Mouse (Mus musculus): Measurements from ENCODE around the gene Slc25a39.

DNA sequence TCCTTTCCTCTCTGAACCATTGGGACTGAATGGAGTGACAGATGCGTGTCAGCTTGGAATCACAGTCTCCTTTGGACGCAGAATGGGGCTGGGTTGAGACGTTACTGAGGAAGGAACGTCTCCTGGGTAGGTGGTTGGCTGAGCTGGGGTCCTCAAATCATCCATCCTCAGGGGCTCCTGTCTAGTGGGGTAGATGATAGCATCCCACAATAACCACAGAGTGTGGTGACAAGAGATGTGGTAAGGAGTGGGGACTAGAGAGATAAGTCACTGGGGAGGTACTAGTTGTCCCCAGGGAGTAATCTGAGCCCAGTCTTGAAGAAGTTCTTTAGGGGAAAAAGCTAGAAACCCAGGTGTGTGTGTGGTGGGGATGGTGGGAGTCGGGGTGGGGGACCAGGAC, 39.4 kb downstream of the Slc25a39 start:
- TF ChIP-seq CTCF (conservative IDR thresholded peaks at IDR 0.05; ENCODE audit: insufficient read depth, insufficient read length, low read depth, low read length) (no peak), POLR2A (IDR thresholded peaks at IDR 0.05; ENCODE audit: low read depth, low read length) (no peak)

Data from kidney, adult 2 months (tissue).